Mouse (Mus musculus) neural tube, embryonic 11.5 days (tissue): ENCODE results near the gene Homer2. TPM values are rescaled to one million over a fixed set of nuclear protein-coding genes. Genes with fewer than 3 reads are reported as not detected.

Source experiments
- ATAC-seq: fragments of 200-750 bp; cut with Nextera tagmentation; 2 replicates; pipeline ENCODE4 v1.8.0; 2017; ENCODE audit warnings: moderate number of reproducible peaks, mild to moderate bottlenecking, moderate TSS enrichment, moderate library complexity; ENCODE audit not compliant: insufficient read depth, low FRiP score, low TSS enrichment
- DNase-seq: peaks from one replicate; pipeline ENCODE4 v3.0.0-alpha.2; 2015; ENCODE audit warnings: low spot score
- H3K27ac ChIP-seq: fragments of 300-500 bp; sonication (generic); 2 replicates; pipeline ENCODE4 v1.5.1; 2014; ENCODE audit warnings: low read depth, mild to moderate bottlenecking, low read length
- H3K27me3 ChIP-seq: fragments of 300-500 bp; sonication (generic); 2 replicates; pipeline ENCODE4 v1.6.1; 2014; ENCODE audit warnings: mild to moderate bottlenecking, low read length, mixed read lengths; ENCODE audit not compliant: control insufficient read depth, insufficient read depth
- H3K36me3 ChIP-seq: fragments of 300-500 bp; sonication (generic); 2 replicates; pipeline ENCODE4 v1.6.1; 2014; ENCODE audit warnings: mild to moderate bottlenecking, low read length, moderate library complexity, mixed read lengths; ENCODE audit not compliant: control insufficient read depth, insufficient read depth
- H3K4me1 ChIP-seq: fragments of 300-500 bp; sonication (generic); 2 replicates; pipeline ENCODE4 v1.6.1; 2014; ENCODE audit warnings: low read length, mixed read lengths; ENCODE audit not compliant: control insufficient read depth, insufficient read depth
- H3K4me2 ChIP-seq: fragments of 300-500 bp; sonication (generic); 2 replicates; pipeline ENCODE4 v1.6.1; 2014; ENCODE audit warnings: low read depth, mild to moderate bottlenecking, moderate library complexity
- H3K4me3 ChIP-seq: fragments of 300-500 bp; sonication (generic); 2 replicates; pipeline ENCODE4 v1.5.1; 2014; ENCODE audit warnings: low read depth, low read length
- H3K9ac ChIP-seq: fragments of 300-500 bp; sonication (generic); 2 replicates; pipeline ENCODE4 v1.6.1; 2014; ENCODE audit warnings: mild to moderate bottlenecking, low read length
- H3K9me3 ChIP-seq: fragments of 300-500 bp; sonication (generic); 2 replicates; pipeline ENCODE4 v1.6.1; 2016; ENCODE audit warnings: low read length; ENCODE audit not compliant: control insufficient read depth
- WGBS: fragments of 180-500 bp; shearing (Covaris S2); extraction: QIAGEN DNeasy Blood & Tissue Kit; methylation state at CpG from one replicate; pipeline ENCODE4 v1.1.7; 2014; 5-methylcytosine and 5-hydroxymethylcytosine counted together
- polyA plus RNA-seq: library from polyadenylated mRNA; unstranded; fragments of >200 nt; fragmentation: Nextera tagmentation; extraction: Ambion mirVana; gene quantifications from 2 replicates; pipeline ENCODE4 v1.2.1, GENCODE M21; 2014

The Homer2 gene
- polyA plus RNA-seq, 1 experiment from 2014 or later, result 18.4 TPM

- Histone ChIP-seq H3K4me2 (no peak overlapping the region), H3K9me3 (no peaks in the 10 kb centered on the region), H3K27ac (no peak overlapping the region), H3K27me3 (no peaks in the 10 kb centered on the region), H3K4me1 (peaks cover 15% of the 10 kb centered on the region), H3K4me3 (no peak overlapping the region), H3K36me3 (no peaks in the 10 kb centered on the region), H3K9ac (no peak overlapping the region)
- ATAC-seq, result no peak
- DNase-seq, result no peak
- WGBS, result 85% methylated on average over 8 of the region's 8 CpGs
These were observed 58.1 kb downstream of the Homer2 start for GRCm38 (mm10) chr7:81649270-81649669.

DNA sequence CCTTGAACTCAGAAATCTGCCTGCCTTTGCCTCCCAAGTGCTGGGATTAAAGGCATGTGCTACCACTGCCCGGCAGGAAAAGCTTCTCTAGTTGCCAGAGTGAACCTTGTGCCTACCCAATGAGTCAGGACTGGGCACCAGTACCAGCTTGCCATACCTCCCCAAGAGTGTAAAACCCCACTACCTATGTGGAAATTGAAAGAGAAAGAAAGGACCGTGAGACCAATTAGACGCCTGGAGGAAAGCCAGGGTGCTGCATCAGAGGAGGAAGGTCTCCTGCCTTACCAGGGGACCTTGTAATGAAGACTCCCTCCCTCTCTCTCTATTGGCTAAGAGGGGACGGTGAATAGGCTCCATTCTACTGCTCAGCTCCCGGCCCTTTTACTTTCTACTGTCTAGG lies 59.4 kb downstream of the Homer2 start:
- H3K4me2 ChIP-seq, result no peak overlapping the region

DNA sequence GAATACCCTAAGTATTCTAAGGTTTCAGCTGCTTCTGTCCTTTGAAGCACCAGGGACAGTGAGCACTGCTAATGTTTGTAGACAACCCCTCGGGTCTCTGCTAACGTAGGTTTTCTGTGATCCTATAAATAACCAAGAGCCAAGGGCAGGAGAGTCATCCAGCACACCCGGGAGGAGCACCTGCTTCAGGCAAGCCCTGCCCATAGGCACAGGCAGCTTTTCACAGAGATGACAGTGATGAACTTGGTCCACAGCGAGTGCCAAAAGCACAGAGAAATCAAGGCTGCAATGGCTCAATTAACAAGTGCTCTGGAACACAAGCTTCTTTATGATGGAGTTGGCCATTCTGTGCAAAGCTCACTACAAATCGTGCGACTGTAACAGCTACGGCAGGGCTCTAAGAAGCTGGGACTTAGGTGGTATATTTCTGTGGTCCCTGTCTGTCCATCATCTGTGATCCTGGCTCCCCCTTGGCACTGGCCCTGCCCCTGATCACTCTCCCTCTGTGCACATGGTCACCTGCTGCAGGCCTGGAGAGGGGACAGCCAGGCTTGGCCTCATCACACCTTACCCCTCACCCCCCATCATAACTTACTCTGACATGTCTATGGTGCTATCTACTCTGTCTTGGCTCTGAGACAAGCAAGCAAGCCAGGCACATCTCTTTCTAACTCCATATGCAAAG lies 62.6 kb downstream of the Homer2 start:
- DNase-seq, result no peak
- no peak for ATAC-seq

More for the DNA sequence above, 59.4 kb downstream of the Homer2 start:
- Histone ChIP-seq H3K9me3 (no peaks in the 10 kb centered on the region), H3K27ac (no peak overlapping the region), H3K27me3 (no peaks in the 10 kb centered on the region), H3K9ac (no peak overlapping the region), H3K4me1 (peaks cover 6% of the 10 kb centered on the region), H3K36me3 (no peaks in the 10 kb centered on the region), H3K4me3 (no peak overlapping the region)
- ATAC-seq (no peak), DNase-seq (no peak)
- 77% methylated on average over 5 of the region's 5 CpGs for WGBS

DNA sequence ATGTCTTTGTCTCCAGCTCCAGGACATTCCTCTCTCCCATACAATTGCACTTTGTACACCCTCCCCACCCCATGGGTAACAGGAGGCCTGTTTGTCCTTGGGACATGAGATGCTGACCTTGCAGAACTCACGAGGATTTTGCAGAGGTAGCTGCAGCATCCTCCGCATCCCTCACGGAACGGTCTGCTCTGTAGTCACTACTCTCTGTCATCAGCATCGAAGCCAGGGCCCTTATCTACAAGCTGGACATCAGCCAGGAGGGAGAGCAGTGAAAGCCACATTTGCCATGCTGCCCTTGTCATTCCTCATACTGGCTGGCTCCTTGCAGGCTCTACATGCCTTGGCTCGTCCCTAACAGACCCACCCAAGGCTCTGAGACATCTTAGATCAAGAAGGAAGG lies 66.2 kb downstream of the Homer2 start:
- no peak for ATAC-seq

More for the DNA sequence above, 62.6 kb downstream of the Homer2 start:
- no peak overlapping the region for H3K27ac ChIP-seq
- no peaks in the 10 kb centered on the region for H3K4me1 ChIP-seq
- 69% methylated on average over 7 of the region's 7 CpGs for WGBS
- H3K27me3 ChIP-seq, result no peaks in the 10 kb centered on the region
- no peak overlapping the region for H3K9ac ChIP-seq
- no peaks in the 10 kb centered on the region for H3K9me3 ChIP-seq
- H3K4me3 ChIP-seq, result no peak overlapping the region
- no peak overlapping the region for H3K4me2 ChIP-seq
- no peaks in the 10 kb centered on the region for H3K36me3 ChIP-seq

GRCm38 (mm10) chr7:81632586-81632985 lies 74.7 kb downstream of the Homer2 start:
- ATAC-seq (no peak), DNase-seq (no peak)
- 86% methylated on average over 6 of the region's 6 CpGs for WGBS
- Histone ChIP-seq H3K4me3 (no peak overlapping the region), H3K9ac (no peak overlapping the region), H3K27ac (no peak overlapping the region), H3K36me3 (no peaks in the 10 kb centered on the region), H3K4me2 (no peak overlapping the region), H3K4me1 (no peaks in the 10 kb centered on the region), H3K9me3 (no peaks in the 10 kb centered on the region), H3K27me3 (no peaks in the 10 kb centered on the region)

More for the DNA sequence above, 66.2 kb downstream of the Homer2 start:
- WGBS, result 91% methylated on average over 6 of the region's 6 CpGs
- Histone ChIP-seq H3K4me1 (no peaks in the 10 kb centered on the region), H3K9me3 (no peaks in the 10 kb centered on the region), H3K36me3 (no peaks in the 10 kb centered on the region), H3K27me3 (no peaks in the 10 kb centered on the region), H3K4me2 (no peak overlapping the region), H3K4me3 (no peak overlapping the region), H3K27ac (no peak overlapping the region), H3K9ac (no peak overlapping the region)
- DNase-seq, result no peak

DNA sequence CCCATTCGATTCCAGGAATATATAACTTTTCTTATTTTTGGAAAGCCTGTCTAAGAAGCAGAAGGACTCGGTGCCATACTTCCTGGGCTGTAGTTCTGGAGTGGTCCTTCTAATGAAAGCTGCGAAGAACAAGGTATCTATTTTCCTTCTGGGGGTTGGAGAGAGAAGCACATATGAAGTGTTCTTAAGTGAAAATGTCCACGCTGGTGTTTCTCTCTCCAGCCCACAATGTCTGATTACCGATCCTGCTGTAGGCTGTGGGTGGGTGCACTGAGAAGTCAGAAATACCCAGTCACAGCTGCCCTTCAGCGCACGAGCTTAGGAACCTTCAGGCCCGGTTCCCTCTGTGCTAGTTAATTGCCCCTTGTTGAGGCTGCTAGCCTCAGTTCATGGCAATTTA lies 76.1 kb downstream of the Homer2 start:
- Histone ChIP-seq H3K27ac (no peak overlapping the region), H3K27me3 (no peaks in the 10 kb centered on the region), H3K4me2 (no peak overlapping the region), H3K9me3 (no peaks in the 10 kb centered on the region), H3K4me1 (no peaks in the 10 kb centered on the region), H3K9ac (no peak overlapping the region), H3K36me3 (no peaks in the 10 kb centered on the region), H3K4me3 (no peak overlapping the region)
- DNase-seq (no peak), ATAC-seq (no peak)
- 87% methylated on average over 8 of the region's 8 CpGs for WGBS

- Histone ChIP-seq H3K27ac (no peak overlapping the region), H3K4me3 (no peak overlapping the region), H3K4me1 (no peaks in the 10 kb centered on the region), H3K4me2 (no peak overlapping the region), H3K9me3 (no peaks in the 10 kb centered on the region), H3K9ac (no peak overlapping the region), H3K36me3 (no peaks in the 10 kb centered on the region), H3K27me3 (no peaks in the 10 kb centered on the region)
- DNase-seq (no peak), ATAC-seq (no peak)
- 96% methylated on average over 2 of the region's 2 CpGs for WGBS
These were observed 80.9 kb downstream of the Homer2 start for GRCm38 (mm10) chr7:81626460-81626859.

DNA sequence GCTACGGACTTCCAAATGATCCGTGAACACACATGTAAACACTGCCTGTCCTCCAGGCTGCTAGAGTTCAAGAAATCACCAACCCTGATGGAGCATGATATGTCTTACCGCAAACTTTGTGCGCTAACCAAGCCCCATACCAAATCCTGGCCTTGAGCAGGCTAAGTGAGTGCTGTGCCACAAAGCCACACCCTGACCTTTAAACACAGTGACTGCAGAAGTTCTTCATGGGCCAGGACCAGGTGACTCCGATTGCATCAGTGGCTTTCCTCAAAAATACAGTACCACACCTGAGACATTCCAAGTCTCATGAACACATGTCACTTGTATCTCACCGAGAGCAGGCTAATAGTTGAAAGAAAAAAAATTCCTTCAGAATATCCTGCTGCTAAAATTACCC lies 83.6 kb downstream of the Homer2 start:
- H3K4me2 ChIP-seq, result no peak overlapping the region
- H3K27ac ChIP-seq, result no peak overlapping the region
- WGBS, result 84% methylated on average over 6 of the region's 6 CpGs
- H3K9ac ChIP-seq, result no peak overlapping the region
- no peaks in the 10 kb centered on the region for H3K27me3 ChIP-seq
- no peaks in the 10 kb centered on the region for H3K36me3 ChIP-seq
- no peaks in the 10 kb centered on the region for H3K9me3 ChIP-seq
- no peaks in the 10 kb centered on the region for H3K4me1 ChIP-seq
- no peak for ATAC-seq
- DNase-seq, result no peak
- H3K4me3 ChIP-seq, result no peak overlapping the region

DNA sequence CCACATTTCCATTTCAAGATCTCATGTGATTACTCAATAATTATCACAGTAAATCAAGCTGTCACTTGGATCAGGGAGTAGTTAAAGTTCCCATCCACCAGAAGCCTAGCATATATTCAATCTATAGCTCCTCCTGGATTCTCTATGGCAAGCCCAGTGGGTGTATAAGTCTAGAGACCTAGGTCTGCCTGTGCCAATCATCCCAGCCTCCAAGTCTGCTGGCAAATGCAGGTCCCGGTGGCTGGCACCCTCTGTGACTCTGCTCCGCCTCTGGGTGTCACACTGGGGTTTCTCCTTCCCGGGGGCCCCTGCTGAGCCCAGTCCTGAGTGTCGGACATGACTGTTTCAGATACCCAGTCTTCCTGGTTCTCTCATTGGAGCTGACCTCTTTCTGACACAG lies 84.5 kb downstream of the Homer2 start:
- no peaks in the 10 kb centered on the region for H3K36me3 ChIP-seq
- no peak overlapping the region for H3K27ac ChIP-seq
- no peak overlapping the region for H3K4me3 ChIP-seq
- H3K27me3 ChIP-seq, result no peaks in the 10 kb centered on the region
- ATAC-seq, result no peak
- no peak overlapping the region for H3K4me2 ChIP-seq
- no peaks in the 10 kb centered on the region for H3K4me1 ChIP-seq
- DNase-seq, result no peak
- H3K9me3 ChIP-seq, result no peaks in the 10 kb centered on the region
- 78% methylated on average over 4 of the region's 4 CpGs for whole genome bisulfite sequencing
- H3K9ac ChIP-seq, result no peak overlapping the region
